Mouse (Mus musculus) thymus, adult 2 months (tissue): ENCODE measurements around the gene Cdca5.

Experiments
- CTCF ChIP-seq: fragments of 200-500 bp; IDR thresholded peaks from 2 replicates; pipeline ENCODE4 v1.5.1; 2012; ENCODE audit warnings: mild to moderate bottlenecking, control low read depth, low read length, moderate library complexity, borderline replicate concordance; ENCODE audit not compliant: control insufficient read depth, poor library complexity, insufficient read depth; ENCODE audit errors: extremely low read depth
- POLR2A ChIP-seq: fragments of 200-500 bp; IDR thresholded peaks from 2 replicates; pipeline ENCODE4 v1.6.1; 2012; ENCODE audit warnings: mild to moderate bottlenecking, low read length, control low read depth, moderate library complexity; ENCODE audit not compliant: control insufficient read depth, poor library complexity, insufficient read depth; ENCODE audit errors: extremely low read depth

- TF ChIP-seq CTCF = no peak
- no peak for TF ChIP-seq POLR2A
These were observed 30.5 kb upstream of the Cdca5 start for GRCm38 (mm10) chr19:6054296-6054695.
